Mouse (Mus musculus) left cerebral cortex, adult 2 months (tissue): ENCODE measurements around the gene Gpr85. TPM values are rescaled to one million over a fixed set of nuclear protein-coding genes. Genes with fewer than 3 reads are reported as not detected.

ENCODE experiments used
- DNase-seq, 2 experiments: peaks; one replicate each; pipeline ENCODE4 v3.0.0; 2021 to 2022; ENCODE audit warnings: low spot score in 2 of 2, mixed read lengths in 1 of 2; ENCODE audit errors: extremely low spot score in 1 of 2
- H3K27ac ChIP-seq: fragments of 200-600 bp; 2 replicates; pipeline ENCODE4 v1.8.1; 2022
- H3K4me3 ChIP-seq: fragments of 200-600 bp; 2 replicates; pipeline ENCODE4 v1.8.1; 2022
- CTCF ChIP-seq: fragments of 200-600 bp; IDR thresholded peaks from 2 replicates; pipeline ENCODE4 v1.8.1; 2022; ENCODE audit warnings: antibody characterized with exemption, mild to moderate bottlenecking, moderate library complexity
- intact Hi-C: fragments of 180-260 bp; cut with DNase I; formaldehyde crosslinking; loops from one replicate; pipeline ENCODE4 v1.15.1; 2025
- total RNA-seq, 2 experiments: library from RNA; stranded (reverse); gene quantifications; 2 replicates each; pipeline ENCODE4 v1.2.3; 2021

The Gpr85 gene
- total RNA-seq, 2 experiments from 2014 or later = 34.0 to 37.7 TPM

DNA sequence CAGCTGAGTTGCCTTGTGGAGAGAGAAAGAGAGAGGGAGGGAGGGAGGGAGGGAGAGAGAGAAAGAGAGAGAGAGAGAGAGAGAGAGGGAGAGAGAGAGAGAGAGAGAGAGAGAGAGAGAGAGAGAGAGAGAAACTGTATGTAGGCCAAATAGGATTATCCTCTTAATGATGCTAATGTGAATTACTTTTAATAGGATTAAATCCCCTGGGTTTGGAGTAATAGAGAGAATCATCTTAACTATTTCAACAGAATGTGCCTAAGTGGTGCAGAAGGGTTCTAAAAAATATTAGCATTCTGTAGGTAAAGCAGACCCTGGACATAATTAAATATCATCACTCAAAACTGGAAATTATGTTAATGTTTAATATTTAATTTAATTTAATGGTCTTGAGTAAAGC lies 42.4 kb downstream of the Gpr85 start:
- intact Hi-C loops = no loop called here
- no peak overlapping the region for H3K27ac ChIP-seq
- DNase-seq = no peak
- H3K4me3 ChIP-seq = no peak overlapping the region
- TF ChIP-seq CTCF = no peak

Other genes with a start within 250 kb of the Gpr85 start
- gene Tmem168, start 231.8 kb downstream of the Gpr85 start, total RNA-seq = 10 to 100 TPM; 14.3 to 14.9 TPM
- gene Bmt2, start 162.0 kb downstream of the Gpr85 start, total RNA-seq = 10 to 100 TPM; 25.6 to 26.4 TPM
- gene 2610001J05Rik, start 31.6 kb upstream of the Gpr85 start, total RNA-seq = 10 to 100 TPM; 31.9 to 32.6 TPM